Mouse (Mus musculus) CH12F3 (cell line): ENCODE data around the gene Tubgcp6.

Experiments
- in situ Hi-C: fragments of 300-500 bp; cut with MboI; formaldehyde crosslinking; loops from 2 replicates; pipeline ENCODE4 v1.14.3; 2020; ENCODE audit warnings: low sequenced_read_pairs

Tubgcp6 gene

GRCm38 (mm10) chr15:89141905-89142304, 19.0 kb upstream of the Tubgcp6 start:
- in situ Hi-C loops: no loop called here

- in situ Hi-C loops: no loop called here
Measured at GRCm38 (mm10) chr15:89141443-89141842, 18.5 kb upstream of the Tubgcp6 start.

GRCm38 (mm10) chr15:89140659-89141252, 17.8 kb upstream of the Tubgcp6 start, which contains the start of gene Mapk12:
Gene Mapk12, minus strand, starts transcription at chr15:89140703.
- in situ Hi-C loops: no loop called here

- in situ Hi-C loops: no loop called here
Measured at GRCm38 (mm10) chr15:89140048-89140658, 17.2 kb upstream of the Tubgcp6 start.

DNA sequence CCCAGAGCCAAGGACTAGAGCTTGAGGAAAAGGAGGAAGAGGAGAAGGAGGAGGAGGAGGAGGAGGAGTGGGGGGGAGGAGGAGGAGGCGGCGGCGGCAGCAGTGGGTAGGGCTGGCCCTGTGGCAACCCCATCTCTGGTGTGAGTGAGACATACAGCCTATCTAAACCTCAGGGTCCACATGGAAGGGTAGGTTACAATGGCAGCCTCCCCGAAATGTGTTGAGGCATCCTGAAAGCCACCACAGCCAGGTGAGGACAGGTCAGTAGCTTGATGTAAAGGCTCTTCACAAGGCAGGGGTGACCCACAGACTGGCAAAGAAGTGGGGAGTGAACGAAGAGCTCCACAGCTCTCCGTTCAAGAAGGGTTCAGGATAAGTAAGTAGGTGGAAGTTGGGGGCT, 15.6 kb upstream of the Tubgcp6 start:
- in situ Hi-C loops: no loop called here

- in situ Hi-C loops: no loop called here
Measured at GRCm38 (mm10) chr15:89138046-89138405, 15.1 kb upstream of the Tubgcp6 start.

DNA sequence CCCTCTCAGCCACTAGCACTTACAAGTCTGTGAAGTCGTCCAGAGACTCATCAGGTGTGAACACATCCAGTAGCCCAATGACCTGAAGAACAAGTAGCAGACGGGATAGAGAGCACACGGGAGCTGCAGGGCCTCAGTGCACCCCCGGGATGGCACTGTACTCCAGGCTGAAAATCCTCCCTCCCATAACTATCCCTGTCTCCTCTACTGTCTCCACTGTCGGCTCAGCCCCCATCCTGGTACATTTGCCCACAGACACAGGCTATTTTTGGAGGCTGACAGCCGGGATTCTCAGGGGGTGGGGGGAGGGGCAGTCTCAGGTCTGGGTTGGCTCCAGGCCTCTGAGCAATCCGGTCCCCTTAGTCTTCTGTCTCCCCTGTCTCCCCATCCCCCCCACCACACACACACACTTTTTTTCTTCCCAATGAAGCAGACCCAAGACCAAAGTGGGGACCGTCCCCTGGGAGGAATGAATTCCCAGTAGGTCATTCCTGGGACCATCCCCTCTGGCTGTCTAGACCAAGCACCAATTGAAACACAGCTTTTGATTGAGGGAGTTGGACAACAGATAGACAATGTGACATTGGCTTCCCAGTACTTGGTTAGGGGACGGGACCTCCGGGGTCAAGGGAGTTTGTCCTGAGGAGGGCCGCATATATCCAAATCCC, 14.6 kb upstream of the Tubgcp6 start:
- in situ Hi-C loops: no loop called here

GRCm38 (mm10) chr15:89136461-89137155, 13.7 kb upstream of the Tubgcp6 start:
- in situ Hi-C loops: no loop called here

- in situ Hi-C loops: no loop called here
Measured at GRCm38 (mm10) chr15:89131316-89131715, 8.4 kb upstream of the Tubgcp6 start.

DNA sequence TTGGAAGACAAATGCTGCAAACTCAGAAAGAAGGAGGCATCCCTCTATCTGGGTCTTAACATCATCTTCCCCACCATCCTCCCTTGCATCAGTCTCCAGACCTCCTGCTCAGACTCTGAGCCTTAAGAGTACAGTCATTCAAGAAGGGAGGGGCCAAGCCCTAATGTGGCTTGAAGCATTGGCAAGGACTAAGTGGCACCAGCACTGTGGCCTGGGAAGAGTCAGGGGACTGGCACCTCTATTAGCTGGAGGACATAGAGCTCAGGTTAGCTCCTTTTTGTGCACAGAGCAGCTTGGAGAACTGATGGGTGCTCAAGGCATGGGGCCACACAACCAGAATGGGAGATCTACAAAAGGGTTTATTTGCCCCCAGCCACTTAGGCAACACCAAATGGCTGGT, 7.3 kb upstream of the Tubgcp6 start:
- in situ Hi-C loops: no loop called here

GRCm38 (mm10) chr15:89128382-89129350, 5.8 kb upstream of the Tubgcp6 start, which contains the start of gene Hdac10:
Gene Hdac10, minus strand, starts transcription at chr15:89128700.
- in situ Hi-C loops: no loop called here

GRCm38 (mm10) chr15:89127364-89127940, 4.5 kb upstream of the Tubgcp6 start:
- in situ Hi-C loops: no loop called here

- in situ Hi-C loops: no loop called here
Measured at GRCm38 (mm10) chr15:89126622-89127021, 3.7 kb upstream of the Tubgcp6 start.

DNA sequence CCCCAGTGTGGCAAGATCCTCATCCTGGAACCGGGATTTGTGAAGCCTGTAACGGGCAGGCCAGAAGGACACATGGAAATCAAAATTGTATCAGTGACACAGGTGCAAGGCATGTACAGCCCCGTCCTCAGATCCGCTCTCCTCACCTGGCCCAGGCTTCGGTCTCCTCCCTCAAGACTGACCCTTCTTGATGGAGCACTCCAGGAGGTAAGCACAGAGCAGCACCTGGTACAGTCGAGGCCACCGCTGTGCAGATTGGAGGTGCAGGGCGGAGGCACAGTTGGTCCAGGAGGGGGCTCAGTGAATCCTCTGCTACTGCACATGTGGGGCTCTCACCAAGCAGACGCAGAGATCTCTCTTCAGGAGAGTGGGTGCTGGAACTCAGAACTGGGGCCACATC, 2.4 kb upstream of the Tubgcp6 start:
- in situ Hi-C loops: no loop called here

GRCm38 (mm10) chr15:89124312-89124711, 1.4 kb upstream of the Tubgcp6 start:
- in situ Hi-C loops: no loop called here

- in situ Hi-C loops: no loop called here
Measured at GRCm38 (mm10) chr15:89123595-89123994, 683 bp upstream of the Tubgcp6 start.

- in situ Hi-C loops: no loop called here
Measured at GRCm38 (mm10) chr15:89118007-89118406, 4.9 kb downstream of the Tubgcp6 start.

DNA sequence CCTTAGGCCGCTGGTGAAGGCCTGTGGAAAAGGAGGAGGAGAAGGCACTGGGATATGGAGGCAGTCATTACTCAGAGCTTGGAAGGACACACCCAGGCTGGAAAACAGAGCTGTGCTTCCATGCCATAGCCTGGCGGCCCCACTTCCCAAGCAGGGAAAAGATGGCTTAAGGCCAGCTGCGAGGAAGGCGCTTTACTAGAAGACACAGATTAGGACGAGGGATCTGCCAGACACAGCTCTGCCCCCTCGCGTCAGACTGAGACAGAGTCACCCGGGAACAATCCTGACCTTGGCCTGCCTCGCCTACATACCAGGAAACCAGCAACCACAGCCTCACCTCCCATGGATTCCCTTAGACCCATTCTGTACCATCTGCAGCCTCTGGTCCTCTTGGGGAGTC, 12.8 kb downstream of the Tubgcp6 start:
- in situ Hi-C loops: no loop called here

DNA sequence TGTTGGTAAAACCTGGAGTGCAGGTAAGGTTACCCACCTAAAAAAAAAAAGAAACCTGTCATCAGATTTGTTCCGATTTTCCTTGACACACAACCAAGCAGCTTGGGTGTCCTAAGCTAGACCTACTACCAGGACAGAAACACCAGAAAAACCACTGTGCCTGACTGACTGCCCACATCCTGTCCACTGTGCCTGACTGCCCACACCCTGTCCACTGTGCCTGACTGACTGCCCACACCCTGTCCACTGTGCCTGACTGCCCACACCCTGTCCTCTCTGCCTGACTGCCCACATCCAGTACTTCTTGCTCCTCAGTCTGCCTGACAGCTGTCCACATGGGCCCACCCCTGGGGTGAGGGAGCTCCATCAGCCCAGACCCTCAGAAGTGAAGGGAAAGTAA, 15.9 kb downstream of the Tubgcp6 start:
- in situ Hi-C loops: no loop called here

- in situ Hi-C loops: no loop called here
Measured at GRCm38 (mm10) chr15:89106073-89106472, 16.8 kb downstream of the Tubgcp6 start.
